Mouse (Mus musculus): ENCODE measurements at regions not wholly inside any gene's neighbourhood (a gene's known extent, or its start where the extent isn't known, plus 50 kb on each side); places are given as distances from the start of the nearest gene placed in this dataset.

DNA sequence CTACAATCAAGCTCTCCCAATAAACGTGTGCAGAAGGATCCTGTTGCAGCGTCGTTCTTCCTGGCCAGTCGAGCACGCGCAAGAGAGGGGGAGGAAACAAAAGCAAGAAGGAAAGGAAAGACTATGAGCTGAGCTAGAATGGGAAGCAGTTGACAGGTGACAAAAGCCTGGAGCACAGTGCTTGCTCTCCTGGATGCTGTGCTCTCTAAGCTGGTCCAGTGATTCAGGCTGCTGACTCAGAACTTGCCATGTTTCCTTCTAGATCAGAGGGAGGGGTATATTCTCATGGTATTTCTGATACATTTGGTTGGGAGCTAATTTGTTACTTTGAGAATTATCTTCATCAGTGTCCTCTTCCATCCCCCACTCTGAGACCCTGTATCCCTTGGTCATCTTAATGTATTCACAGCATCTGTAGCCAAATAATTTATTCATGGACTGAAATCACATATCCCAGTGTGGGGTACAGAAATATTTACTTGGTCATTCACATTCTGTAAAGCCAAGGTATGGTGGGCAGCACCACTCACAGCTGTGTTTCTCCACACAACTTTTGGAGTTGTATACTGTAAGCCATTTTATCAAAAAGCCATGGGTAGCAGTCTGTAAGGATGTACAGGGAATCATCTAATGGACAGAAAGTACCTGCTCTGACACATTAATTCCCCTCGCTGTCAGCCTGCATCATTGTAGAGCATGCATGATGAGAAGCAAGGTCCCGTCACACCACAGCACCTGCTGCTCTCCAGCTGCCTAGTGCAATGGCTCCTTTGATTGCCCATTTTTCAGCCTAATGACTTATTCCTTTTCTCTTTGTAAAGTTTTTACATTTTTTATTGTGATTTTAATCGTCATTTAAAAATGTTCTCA, 510.1 kb downstream of the Sqor start:
- TF ChIP-seq CTCF (conservative IDR thresholded peaks at IDR 0.05; ENCODE audit: low read length): no peak
- no peak for TF ChIP-seq POU5F1 (IDR thresholded peaks at IDR 0.05; ENCODE audit: borderline replicate concordance, low read length)
- TF ChIP-seq NANOG (IDR thresholded peaks at IDR 0.05; ENCODE audit: borderline replicate concordance, low read length): no peak

Measured in E14TG2a.4 (cell line).